Mouse (Mus musculus) heart, adult 2 months (tissue): ENCODE data around the gene Mcu. TPM values are rescaled to one million over a fixed set of nuclear protein-coding genes. Genes with fewer than 3 reads are reported as not detected.

Experiments
- DNase-seq, 2 experiments: peaks; one replicate each; pipeline ENCODE4 v3.0.0; 2021
- H3K27ac ChIP-seq: fragments of 200-600 bp; 2 replicates; pipeline ENCODE4 v1.8.1; 2022
- H3K27me3 ChIP-seq: fragments of 200-500 bp; 2 replicates; pipeline ENCODE4 v1.6.1; 2012; ENCODE audit warnings: mild to moderate bottlenecking, low read length, inconsistent platforms, mixed read lengths; ENCODE audit not compliant: control insufficient read depth, insufficient read depth
- H3K36me3 ChIP-seq: fragments of 200-500 bp; 2 replicates; pipeline ENCODE4 v1.6.1; 2012; ENCODE audit warnings: low read length, inconsistent platforms; ENCODE audit not compliant: control insufficient read depth, insufficient read depth
- H3K4me1 ChIP-seq: fragments of 200-500 bp; 2 replicates; pipeline ENCODE4 v1.6.1; 2011; ENCODE audit warnings: low read length; ENCODE audit not compliant: control insufficient read depth, insufficient read depth
- H3K4me3 ChIP-seq: fragments of 200-600 bp; 2 replicates; pipeline ENCODE4 v1.8.1; 2022
- H3K79me2 ChIP-seq: fragments of 200-500 bp; replicated peaks from 2 replicates; pipeline ENCODE4 v1.6.1; 2012; ENCODE audit warnings: mild to moderate bottlenecking, inconsistent platforms, low read length, moderate library complexity, mixed read lengths; ENCODE audit not compliant: control insufficient read depth, insufficient read depth
- H3K9ac ChIP-seq: fragments of 200-500 bp; 2 replicates; pipeline ENCODE4 v1.6.1; 2012; ENCODE audit warnings: low read depth, mild to moderate bottlenecking, control low read depth, inconsistent platforms, low read length, mixed read lengths
- CTCF ChIP-seq: fragments of 200-600 bp; IDR thresholded peaks from 2 replicates; pipeline ENCODE4 v1.8.1; 2022; ENCODE audit warnings: antibody characterized with exemption, mild to moderate bottlenecking, moderate library complexity
- EP300 ChIP-seq: fragments of 200-500 bp; IDR thresholded peaks from 2 replicates; pipeline ENCODE4 v1.6.1; 2011; ENCODE audit warnings: low read depth, low read length, control low read depth; ENCODE audit not compliant: insufficient read depth
- POLR2A ChIP-seq: fragments of 200-500 bp; IDR thresholded peaks from 2 replicates; pipeline ENCODE4 v1.6.1; 2011; ENCODE audit warnings: mild to moderate bottlenecking, low read depth, low read length, control low read depth; ENCODE audit not compliant: insufficient read depth
- WGBS: fragments of 180-500 bp; shearing (Covaris S2); methylation state at CpG from one replicate; pipeline ENCODE4 v1.1.7; 2018; 5-methylcytosine and 5-hydroxymethylcytosine counted together
- intact Hi-C: fragments of 180-260 bp; cut with DNase I; formaldehyde crosslinking; loops from one replicate; pipeline ENCODE4 v1.15.1; 2025
- polyA plus RNA-seq: library from polyadenylated mRNA; depleted of rRNA; stranded (reverse); fragments of >200 nt; gene quantifications from 2 replicates; pipeline ENCODE4 v1.2.3, GENCODE M21; 2012
- total RNA-seq, 2 experiments: library from RNA; stranded (reverse); gene quantifications; 2 replicates each; pipeline ENCODE4 v1.2.3; 2021

Gene Mcu
- total and polyA plus RNA-seq, 3 experiments = 10.4 to 21.6 (median 20.0) TPM

DNA sequence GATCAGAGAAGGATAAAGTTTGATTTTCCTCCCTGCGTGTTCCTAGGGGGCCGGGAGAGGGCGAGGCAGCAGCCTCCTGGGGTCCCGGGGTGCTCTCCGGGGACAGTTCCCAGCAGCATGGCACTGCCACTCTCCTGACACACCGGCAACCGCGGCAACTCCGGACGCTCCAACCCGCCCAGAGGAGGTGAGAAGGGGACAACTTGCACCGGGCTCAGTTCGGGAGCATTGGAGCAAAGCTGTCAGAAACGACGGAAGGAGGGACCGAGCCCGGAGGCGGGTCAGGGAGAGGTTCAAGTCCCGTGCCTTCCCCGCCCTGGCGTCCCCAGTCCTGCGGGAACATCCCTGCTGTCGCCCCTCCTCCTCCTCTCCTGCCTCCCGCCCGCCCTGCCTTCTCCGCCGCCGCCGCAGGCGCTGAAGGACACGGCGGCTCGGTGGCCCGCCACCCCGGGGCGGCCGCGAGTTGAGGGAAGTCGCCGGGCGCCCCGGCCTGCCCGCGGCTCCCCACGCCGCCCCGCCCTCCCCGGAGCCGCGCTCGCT lies 441 bp downstream of the Mcu start, which contains the start of gene Gm10322:
Gm10322 (plus strand) TSS at position 83 of the 540 bp plus-strand sequence.
- 0 out of 2 replicates have a peak, but pooled peaks cover 1% of the 10 kb centered on the region for H3K79me2 ChIP-seq
- WGBS = under 1% methylated on average over 35 of the region's 51 CpGs
- no peaks in the 10 kb centered on the region for H3K36me3 ChIP-seq
- no peak for DNase-seq
- no peaks in the 10 kb centered on the region for H3K27me3 ChIP-seq
- peak within 1 kb of the TSS; percentile 82 for H3K27ac ChIP-seq
- TF ChIP-seq EP300 (no peak), POLR2A (no peak), CTCF (peak; percentile 26; the same call in 1 of the 2 replicates)
- H3K9ac ChIP-seq = peak within 1 kb of the TSS; percentile 94
- intact Hi-C loops = loop anchor here (1.0 to 5.0 kb wide), 6 partner anchors 87 to 395 kb away; partner anchors contain the start of genes Micu1, Oit3, Sept10 and Sowahc
- H3K4me3 ChIP-seq = peak within 1 kb of the TSS; percentile 62
- H3K4me1 ChIP-seq = peaks cover 7% of the 10 kb centered on the region

DNA sequence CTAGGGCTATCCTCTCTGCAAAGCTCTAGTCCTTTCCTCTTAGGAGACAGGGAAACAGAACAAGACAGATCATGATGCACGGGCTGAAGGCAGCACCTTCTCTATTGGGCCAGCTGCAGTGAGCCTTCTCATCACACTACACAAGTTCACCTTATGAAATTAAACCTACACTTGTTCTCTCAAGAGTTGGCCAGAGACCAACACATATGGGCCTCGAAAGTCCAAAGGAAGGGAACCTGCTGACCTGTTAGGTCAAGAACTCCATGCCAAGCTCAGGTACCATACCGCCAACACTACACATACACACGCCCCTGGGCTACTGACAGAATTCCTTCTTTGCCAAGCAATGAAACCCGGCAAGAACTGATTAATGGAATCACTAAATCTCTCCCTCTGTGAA lies 1.1 kb downstream of the Mcu start:
- Histone ChIP-seq H3K27me3 (no peaks in the 10 kb centered on the region), H3K36me3 (no peaks in the 10 kb centered on the region), H3K4me1 (peaks cover 7% of the 10 kb centered on the region), H3K9ac (peak overlapping the region; percentile 94), H3K27ac (peak overlapping the region; percentile 82), H3K79me2 (peaks cover 4% of the 10 kb centered on the region), H3K4me3 (peak overlapping the region; percentile 62)
- intact Hi-C loops = loop anchor here (2.0 to 5.0 kb wide), 4 partner anchors 93 to 289 kb away; partner anchors contain the start of gene Oit3
- peak in 1 of 2 experiments; percentile 17 for DNase-seq
- WGBS = 28% methylated on average over 5 of the region's 5 CpGs
- TF ChIP-seq POLR2A (no peak), CTCF (no peak), EP300 (no peak)

DNA sequence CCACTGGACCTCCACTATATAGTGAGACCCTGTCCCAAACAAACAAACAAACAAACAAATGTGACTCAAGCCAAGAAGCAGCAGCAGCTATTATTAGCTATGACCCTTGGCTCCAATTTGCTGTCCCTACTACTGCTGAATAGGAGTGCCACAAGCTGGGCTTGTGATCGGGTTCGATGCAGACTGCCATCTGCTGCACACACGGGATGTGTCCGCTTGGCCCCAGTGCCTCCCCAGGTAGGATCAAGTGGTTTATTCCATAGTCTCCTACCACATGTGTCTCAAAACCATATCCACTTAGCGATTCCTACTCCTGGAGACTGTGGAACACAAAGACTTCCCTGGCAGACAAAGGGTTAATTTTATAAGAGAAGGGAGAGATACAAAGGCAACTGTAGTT lies 2.4 kb downstream of the Mcu start:
- H3K4me1 ChIP-seq = peaks cover 7% of the 10 kb centered on the region
- no peaks in the 10 kb centered on the region for H3K27me3 ChIP-seq
- no peaks in the 10 kb centered on the region for H3K36me3 ChIP-seq
- no peak for DNase-seq
- H3K9ac ChIP-seq = no peak overlapping the region
- peaks cover 5% of the 10 kb centered on the region for H3K79me2 ChIP-seq
- TF ChIP-seq CTCF (0 out of 2 replicates have a peak, but pooled peaks have one; percentile 3), POLR2A (no peak), EP300 (no peak)
- no peak overlapping the region for H3K27ac ChIP-seq
- H3K4me3 ChIP-seq = no peak overlapping the region
- intact Hi-C loops = loop anchor here (2.0 kb wide), 1 partner anchor 287 kb away; no protein-coding TSS in a partner anchor
- WGBS = 73% methylated on average over 5 of the region's 5 CpGs

DNA sequence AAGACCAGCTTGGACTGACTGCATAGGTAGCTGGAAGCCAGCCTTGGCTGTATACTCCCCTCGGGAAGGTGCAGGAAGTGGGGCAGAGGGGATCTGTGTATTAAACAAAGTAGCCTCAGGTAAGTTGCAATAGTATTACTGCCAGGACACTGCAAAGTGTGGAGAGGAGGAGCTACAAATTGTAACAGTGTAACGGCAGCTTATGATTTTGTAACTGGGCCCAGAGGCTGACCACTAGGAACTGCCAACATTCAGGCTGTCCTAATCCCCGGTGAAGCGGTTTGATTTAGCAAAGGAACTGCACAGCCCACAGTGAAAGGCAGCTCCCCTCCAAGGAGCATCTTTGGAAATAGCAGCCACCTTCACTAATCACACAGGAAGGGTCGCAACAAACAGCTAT lies 3.2 kb downstream of the Mcu start:
- no peaks in the 10 kb centered on the region for H3K36me3 ChIP-seq
- H3K4me3 ChIP-seq = no peak overlapping the region
- intact Hi-C loops = no loop called here
- peaks cover 7% of the 10 kb centered on the region for H3K4me1 ChIP-seq
- no peak overlapping the region for H3K27ac ChIP-seq
- TF ChIP-seq EP300 = no peak
- TF ChIP-seq CTCF = no peak
- TF ChIP-seq POLR2A = no peak
- 54% methylated on average over 5 of the region's 5 CpGs for WGBS
- H3K79me2 ChIP-seq = peaks cover 9% of the 10 kb centered on the region
- no peaks in the 10 kb centered on the region for H3K27me3 ChIP-seq
- no peak for DNase-seq
- H3K9ac ChIP-seq = no peak overlapping the region

DNA sequence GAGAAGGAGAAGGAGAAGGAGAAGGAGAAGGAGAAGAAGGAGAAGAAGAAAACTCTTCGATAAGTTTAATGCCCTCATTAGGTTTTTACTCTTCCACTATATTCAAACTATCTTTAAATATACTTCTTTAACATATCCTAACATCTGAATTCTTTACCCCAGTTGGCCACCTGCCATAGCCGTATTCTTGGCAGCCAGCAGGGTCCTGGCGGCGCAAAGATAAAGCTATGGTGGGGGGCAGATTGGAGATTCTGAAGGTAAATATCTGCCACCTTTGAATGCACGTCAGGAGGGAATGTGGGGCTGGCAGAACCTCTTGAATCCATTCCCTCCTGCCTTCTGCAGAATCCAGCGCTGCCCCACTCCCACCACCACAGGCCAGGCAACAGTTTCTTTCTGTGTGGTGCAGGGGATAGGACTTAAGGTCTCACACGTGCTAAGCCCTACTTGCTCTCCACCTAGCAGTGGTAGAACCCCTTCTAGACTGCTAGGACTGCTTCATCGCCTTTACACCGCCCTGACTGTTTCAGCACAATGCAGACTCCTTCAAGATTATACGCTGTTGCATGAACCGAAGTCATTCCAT lies 11.5 kb downstream of the Mcu start:
- H3K79me2 ChIP-seq = peaks cover 6% of the 10 kb centered on the region
- no peak for DNase-seq
- H3K4me3 ChIP-seq = no peak overlapping the region
- H3K4me1 ChIP-seq = no peaks in the 10 kb centered on the region; the same call in 1 of the 2 replicates
- WGBS = 70% methylated on average over 11 of the region's 11 CpGs
- intact Hi-C loops = no loop called here
- no peak for TF ChIP-seq POLR2A
- no peak for TF ChIP-seq CTCF
- no peak for TF ChIP-seq EP300
- H3K27me3 ChIP-seq = no peaks in the 10 kb centered on the region
- H3K36me3 ChIP-seq = no peaks in the 10 kb centered on the region
- H3K9ac ChIP-seq = no peak overlapping the region
- no peak overlapping the region for H3K27ac ChIP-seq

DNA sequence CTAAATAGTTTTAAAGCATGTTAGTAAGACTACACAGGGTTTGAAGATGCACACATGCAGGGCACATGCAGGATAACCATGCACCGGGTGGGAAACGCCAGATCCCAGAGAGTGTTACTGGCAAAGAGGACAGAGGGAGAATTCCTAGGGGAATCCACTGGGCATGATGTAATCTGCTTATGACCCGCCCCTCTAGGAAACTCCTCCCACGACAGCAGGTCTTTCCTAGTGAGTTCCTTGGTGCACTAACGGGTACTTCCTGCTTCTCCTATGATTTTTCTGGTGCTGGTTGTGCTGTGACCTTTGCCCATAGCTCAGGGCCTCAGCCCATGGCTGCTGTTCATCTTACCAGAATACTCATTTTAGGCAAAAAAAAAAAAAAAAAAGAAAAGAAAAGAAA lies 12.6 kb downstream of the Mcu start:
- Histone ChIP-seq H3K27ac (no peak overlapping the region), H3K79me2 (peaks cover 5% of the 10 kb centered on the region), H3K27me3 (no peaks in the 10 kb centered on the region), H3K4me1 (no peaks in the 10 kb centered on the region; the same call in 1 of the 2 replicates), H3K9ac (no peak overlapping the region), H3K36me3 (no peaks in the 10 kb centered on the region), H3K4me3 (no peak overlapping the region)
- DNase-seq = peak in 1 of 2 experiments; percentile 30
- WGBS = 44% methylated on average over 5 of the region's 5 CpGs
- TF ChIP-seq EP300 (no peak), POLR2A (no peak), CTCF (no peak)
- intact Hi-C loops = no loop called here
